19 mouse cellular contexts compared by ENCODE assay signal in genomic region chr3:87980728-87981127, GRCm38 (mm10). TPM values are rescaled to one million over a fixed set of nuclear protein-coding genes. Genes with fewer than 3 reads are reported as not detected.
A peak's percentile ranks its signal among the peaks of the same experiment; 100 is the strongest.
DNase-seq lines count a peak whose midpoint lies in the region; ATAC-seq and TF ChIP-seq lines count a peak whose summit lies in the region.
"Had no signal": no experiment of that assay in that cellular context is flagged by ENCODE, and none has a peak within 500 bp of the region (broad histone marks: within the 10 kb centered on the region; RNA-seq: fewer than 3 reads in every experiment).

No protein-coding gene starts in this region.

- no peak for ATAC-seq in forebrain, embryonic 11.5 days (replicated peaks; ENCODE audit: low FRiP score)
- no peak for ATAC-seq in forebrain, postnatal 0 days
- ATAC-seq in hindbrain, embryonic 12.5 days (ENCODE audit: low FRiP score) = no peak
- no peak for ATAC-seq in hindbrain, postnatal 0 days
- no peak for ATAC-seq in midbrain, postnatal 0 days (ENCODE audit: low FRiP score)
- ATAC-seq in hindbrain, embryonic 13.5 days (ENCODE audit: low FRiP score) = no peak

- WGBS in forebrain, embryonic 11.5 days = 67% methylated on average over 5 of the region's 5 CpGs
- WGBS in forebrain, postnatal 0 days = 71% methylated on average over 5 of the region's 5 CpGs
- whole genome bisulfite sequencing in hindbrain, embryonic 12.5 days = 50% methylated on average over 5 of the region's 5 CpGs
- 65% methylated on average over 5 of the region's 5 CpGs for WGBS in hindbrain, postnatal 0 days
- 63% methylated on average over 5 of the region's 5 CpGs for WGBS in midbrain, embryonic 10.5 days
- 65% methylated on average over 5 of the region's 5 CpGs for WGBS in midbrain, postnatal 0 days
- 70% methylated on average over 5 of the region's 5 CpGs for WGBS in hindbrain, embryonic 13.5 days

- H3K9ac ChIP-seq in forebrain, embryonic 11.5 days (ENCODE audit: low read length) = no peak overlapping the region
- H3K9ac ChIP-seq in forebrain, postnatal 0 days = no peak overlapping the region
- 0 out of 2 replicates have a peak overlapping the region, but pooled peaks have one; percentile 32 for H3K9ac ChIP-seq in hindbrain, embryonic 12.5 days
- no peak overlapping the region for H3K9ac ChIP-seq in hindbrain, postnatal 0 days (replicated peaks; ENCODE audit: low read length)
- H3K9ac ChIP-seq in midbrain, postnatal 0 days (replicated peaks; ENCODE audit: low read length, poor library complexity, severe bottlenecking) = no peak overlapping the region
- peak overlapping the region; percentile 35; the same call in 1 of the 2 replicates for H3K9ac ChIP-seq in hindbrain, embryonic 13.5 days
- H3K9ac ChIP-seq: embryonic facial prominence, embryonic 15.5 days; liver, embryonic 14.5 days; stomach, embryonic 15.5 days had no signal

- no peak for DNase-seq in forebrain, embryonic 11.5 days (ENCODE audit: low spot score)
- no peak for DNase-seq in forebrain, postnatal 0 days
- no peak for DNase-seq in hindbrain, postnatal 0 days (ENCODE audit: low spot score)
- DNase-seq in midbrain, embryonic 10.5 days (ENCODE audit: low spot score) = no peak
- no peak for DNase-seq in midbrain, postnatal 0 days (ENCODE audit: low spot score)
- DNase-seq in cerebellum, adult 9-11 months = no peak
- DNase-seq: adrenal gland, postnatal 10 days; cerebellum, adult 2 months; layer of hippocampus, postnatal 36 days; spleen, adult 18-20 months; thymus, postnatal 14 days had no signal

- H3K9me3 ChIP-seq in forebrain, embryonic 11.5 days (ENCODE audit: control insufficient read depth, low read length) = no peaks in the 10 kb centered on the region
- no peaks in the 10 kb centered on the region for H3K9me3 ChIP-seq in forebrain, postnatal 0 days (ENCODE audit: low read length)
- H3K9me3 ChIP-seq in hindbrain, embryonic 12.5 days (replicated peaks) = no peaks in the 10 kb centered on the region
- no peaks in the 10 kb centered on the region for H3K9me3 ChIP-seq in hindbrain, postnatal 0 days (ENCODE audit: low read length)
- no peaks in the 10 kb centered on the region for H3K9me3 ChIP-seq in midbrain, embryonic 10.5 days (replicated peaks)
- H3K9me3 ChIP-seq in midbrain, postnatal 0 days (ENCODE audit: low read length) = no peaks in the 10 kb centered on the region
- H3K9me3 ChIP-seq in hindbrain, embryonic 13.5 days = no peaks in the 10 kb centered on the region
- H3K9me3 ChIP-seq: embryonic facial prominence, embryonic 15.5 days; stomach, embryonic 15.5 days had no signal

- H3K4me2 ChIP-seq in forebrain, embryonic 11.5 days (ENCODE audit: low read depth, low read length, severe bottlenecking) = no peak overlapping the region
- H3K4me2 ChIP-seq in forebrain, postnatal 0 days (ENCODE audit: low read depth) = no peak overlapping the region
- no peak overlapping the region for H3K4me2 ChIP-seq in hindbrain, embryonic 12.5 days (replicated peaks)
- no peak overlapping the region for H3K4me2 ChIP-seq in hindbrain, postnatal 0 days (ENCODE audit: low read depth, low read length)
- no peak overlapping the region for H3K4me2 ChIP-seq in midbrain, postnatal 0 days (ENCODE audit: low read depth, low read length, poor library complexity, severe bottlenecking)
- no peak overlapping the region for H3K4me2 ChIP-seq in hindbrain, embryonic 13.5 days
- H3K4me2 ChIP-seq: embryonic facial prominence, embryonic 15.5 days; stomach, embryonic 15.5 days had no signal

- H3K36me3 ChIP-seq in forebrain, embryonic 11.5 days (ENCODE audit: control insufficient read depth, insufficient read depth, low read length) = peaks cover 14% of the 10 kb centered on the region
- no peaks in the 10 kb centered on the region for H3K36me3 ChIP-seq in forebrain, postnatal 0 days (ENCODE audit: insufficient read depth)
- peaks cover 26% of the 10 kb centered on the region for H3K36me3 ChIP-seq in hindbrain, embryonic 12.5 days
- H3K36me3 ChIP-seq in hindbrain, postnatal 0 days (ENCODE audit: insufficient read depth, low read length) = no peaks in the 10 kb centered on the region
- peaks cover 61% of the 10 kb centered on the region for H3K36me3 ChIP-seq in midbrain, embryonic 10.5 days
- H3K36me3 ChIP-seq in midbrain, postnatal 0 days (ENCODE audit: insufficient read depth, low read length) = peaks cover 1% of the 10 kb centered on the region; the same call in 1 of the 2 replicates
- H3K36me3 ChIP-seq in hindbrain, embryonic 13.5 days = peaks cover 12% of the 10 kb centered on the region; the same call in 1 of the 2 replicates
- H3K36me3 ChIP-seq: stomach, embryonic 15.5 days had no signal

- H3K27ac ChIP-seq in forebrain, embryonic 11.5 days (ENCODE audit: low read depth, low read length) = peak overlapping the region; percentile 88; the same call in 1 of the 2 replicates
- H3K27ac ChIP-seq in forebrain, postnatal 0 days (ENCODE audit: low read depth, low read length) = no peak overlapping the region
- H3K27ac ChIP-seq in hindbrain, embryonic 12.5 days = peak overlapping the region; percentile 62
- H3K27ac ChIP-seq in hindbrain, postnatal 0 days = no peak overlapping the region
- H3K27ac ChIP-seq in midbrain, embryonic 10.5 days (replicated peaks) = peak overlapping the region; percentile 95
- H3K27ac ChIP-seq in midbrain, postnatal 0 days (ENCODE audit: low read depth, low read length) = no peak overlapping the region
- H3K27ac ChIP-seq in hindbrain, embryonic 13.5 days = peak overlapping the region; percentile 52; the same call in 1 of the 2 replicates
- H3K27ac ChIP-seq: embryonic facial prominence, embryonic 15.5 days; liver, embryonic 14.5 days; macrophage; stomach, embryonic 15.5 days had no signal

- no peaks in the 10 kb centered on the region for H3K27me3 ChIP-seq in forebrain, embryonic 11.5 days (ENCODE audit: control insufficient read depth, insufficient read depth, low read length)
- no peaks in the 10 kb centered on the region for H3K27me3 ChIP-seq in forebrain, postnatal 0 days (ENCODE audit: insufficient read depth, low read length)
- no peaks in the 10 kb centered on the region for H3K27me3 ChIP-seq in hindbrain, embryonic 12.5 days
- H3K27me3 ChIP-seq in hindbrain, postnatal 0 days (ENCODE audit: insufficient read depth, low read length) = no peaks in the 10 kb centered on the region
- peaks cover 5% of the 10 kb centered on the region for H3K27me3 ChIP-seq in midbrain, embryonic 10.5 days (ENCODE audit: low read depth, poor library complexity, severe bottlenecking)
- no peaks in the 10 kb centered on the region for H3K27me3 ChIP-seq in midbrain, postnatal 0 days (ENCODE audit: insufficient read depth, low read length)
- H3K27me3 ChIP-seq in hindbrain, embryonic 13.5 days = no peaks in the 10 kb centered on the region
- H3K27me3 ChIP-seq: embryonic facial prominence, embryonic 15.5 days; stomach, embryonic 15.5 days had no signal

- peaks cover 45% of the 10 kb centered on the region for H3K4me1 ChIP-seq in forebrain, embryonic 11.5 days (replicated peaks; ENCODE audit: control insufficient read depth, insufficient read depth, low read length)
- peaks cover 7% of the 10 kb centered on the region; the same call in 1 of the 2 replicates for H3K4me1 ChIP-seq in forebrain, postnatal 0 days (ENCODE audit: insufficient read depth)
- peaks cover 71% of the 10 kb centered on the region for H3K4me1 ChIP-seq in hindbrain, embryonic 12.5 days
- peaks cover 14% of the 10 kb centered on the region for H3K4me1 ChIP-seq in hindbrain, postnatal 0 days (ENCODE audit: insufficient read depth, low read length)
- H3K4me1 ChIP-seq in midbrain, embryonic 10.5 days = peaks cover 91% of the 10 kb centered on the region
- peaks cover 11% of the 10 kb centered on the region; the same call in 1 of the 2 replicates for H3K4me1 ChIP-seq in midbrain, postnatal 0 days (ENCODE audit: insufficient read depth, low read length)
- peaks cover 61% of the 10 kb centered on the region for H3K4me1 ChIP-seq in hindbrain, embryonic 13.5 days (replicated peaks)

- no peak for TF ChIP-seq CTCF in forebrain, postnatal 0 days (IDR thresholded peaks at IDR 0.05; ENCODE audit: low read depth)
- no peak for TF ChIP-seq CTCF in hindbrain, postnatal 0 days (IDR thresholded peaks at IDR 0.05; ENCODE audit: low read depth)
- TF ChIP-seq CTCF in midbrain, postnatal 0 days (IDR thresholded peaks at IDR 0.05) = no peak

- no peak overlapping the region for H3K4me3 ChIP-seq in forebrain, embryonic 11.5 days (ENCODE audit: low read depth, low read length)
- H3K4me3 ChIP-seq in forebrain, postnatal 0 days (ENCODE audit: low read depth, low read length) = no peak overlapping the region
- no peak overlapping the region for H3K4me3 ChIP-seq in hindbrain, embryonic 12.5 days
- H3K4me3 ChIP-seq in hindbrain, postnatal 0 days (ENCODE audit: low read length) = no peak overlapping the region
- no peak overlapping the region for H3K4me3 ChIP-seq in midbrain, embryonic 10.5 days
- no peak overlapping the region for H3K4me3 ChIP-seq in midbrain, postnatal 0 days (ENCODE audit: low read depth, low read length)
- no peak overlapping the region for H3K4me3 ChIP-seq in hindbrain, embryonic 13.5 days
- H3K4me3 ChIP-seq: embryonic facial prominence, embryonic 15.5 days; stomach, embryonic 15.5 days had no signal

RNA-seq across cellular contexts. Expression of gene Nes, which starts 9.8 kb away (rescaled TPM):
- polyA plus RNA-seq in forebrain, embryonic 11.5 days (2014; fragmentation: Nextera tagmentation; extraction: Ambion mirVana) = 92.0 and 99.9 TPM in 2 replicates
- 32.4 and 39.2 TPM in 2 replicates for total RNA-seq in forebrain, postnatal 0 days (2014; rRNA removed)
- polyA plus RNA-seq in forebrain, postnatal 0 days (2015; fragmentation: Nextera tagmentation; extraction: Ambion mirVana) = 14.5 and 17.9 TPM in 2 replicates
- polyA plus RNA-seq in hindbrain, embryonic 12.5 days (2016; fragmentation: Nextera tagmentation; extraction: Ambion mirVana) = 136 and 153 TPM in 2 replicates
- 37.2 and 40.0 TPM in 2 replicates for total RNA-seq in hindbrain, postnatal 0 days (2014; rRNA removed)
- polyA plus RNA-seq in hindbrain, postnatal 0 days (2015; fragmentation: Nextera tagmentation; extraction: Ambion mirVana) = 14.9 and 15.7 TPM in 2 replicates
- polyA plus RNA-seq in midbrain, embryonic 10.5 days (2016; fragmentation: Nextera tagmentation; extraction: Ambion mirVana) = 125 and 158 TPM in 2 replicates
- 22.4 and 37.1 TPM in 2 replicates for total RNA-seq in midbrain, postnatal 0 days (2014; rRNA removed)
- polyA plus RNA-seq in midbrain, postnatal 0 days (2015; fragmentation: Nextera tagmentation; extraction: Ambion mirVana) = 8.2 and 8.8 TPM in 2 replicates
- polyA plus RNA-seq in hindbrain, embryonic 13.5 days (2015; fragmentation: Nextera tagmentation; extraction: Ambion mirVana) = 49.5 and 55.3 TPM in 2 replicates

RNA-seq across cellular contexts. Expression of gene Bcan, which starts 19.3 kb away (rescaled TPM):
- polyA plus RNA-seq in forebrain, embryonic 11.5 days (2014; fragmentation: Nextera tagmentation; extraction: Ambion mirVana) = 0.52 and 0.72 TPM in 2 replicates
- total RNA-seq in forebrain, postnatal 0 days (2014; rRNA removed) = 140 and 146 TPM in 2 replicates
- 99.1 and 133 TPM in 2 replicates for polyA plus RNA-seq in forebrain, postnatal 0 days (2015; fragmentation: Nextera tagmentation; extraction: Ambion mirVana)
- polyA plus RNA-seq in hindbrain, embryonic 12.5 days (2016; fragmentation: Nextera tagmentation; extraction: Ambion mirVana) = 1.7 and 1.9 TPM in 2 replicates
- 318 and 347 TPM in 2 replicates for total RNA-seq in hindbrain, postnatal 0 days (2014; rRNA removed)
- polyA plus RNA-seq in hindbrain, postnatal 0 days (2015; fragmentation: Nextera tagmentation; extraction: Ambion mirVana) = 229 and 237 TPM in 2 replicates
- polyA plus RNA-seq in midbrain, embryonic 10.5 days (2016; fragmentation: Nextera tagmentation; extraction: Ambion mirVana) = 0.41 and 0.86 TPM in 2 replicates
- total RNA-seq in midbrain, postnatal 0 days (2014; rRNA removed) = 248 and 284 TPM in 2 replicates
- 180 and 212 TPM in 2 replicates for polyA plus RNA-seq in midbrain, postnatal 0 days (2015; fragmentation: Nextera tagmentation; extraction: Ambion mirVana)
- polyA plus RNA-seq in hindbrain, embryonic 13.5 days (2015; fragmentation: Nextera tagmentation; extraction: Ambion mirVana) = 35.8 and 39.8 TPM in 2 replicates
- polyA plus RNA-seq: limb, embryonic 11.5 days; liver, embryonic 14.5 days; macrophage had no signal

RNA-seq across cellular contexts. Expression of gene Crabp2, which starts 32.3 kb away (rescaled TPM):
- 409 and 417 TPM in 2 replicates for polyA plus RNA-seq in forebrain, embryonic 11.5 days (2014; fragmentation: Nextera tagmentation; extraction: Ambion mirVana)
- total RNA-seq in forebrain, postnatal 0 days (2014; rRNA removed) = 16.8 and 17.4 TPM in 2 replicates
- polyA plus RNA-seq in forebrain, postnatal 0 days (2015; fragmentation: Nextera tagmentation; extraction: Ambion mirVana) = 24.7 and 28.1 TPM in 2 replicates
- polyA plus RNA-seq in hindbrain, embryonic 12.5 days (2016; fragmentation: Nextera tagmentation; extraction: Ambion mirVana) = 384 and 396 TPM in 2 replicates
- total RNA-seq in hindbrain, postnatal 0 days (2014; rRNA removed) = 9.8 and 28.6 TPM in 2 replicates
- 44.5 and 46.3 TPM in 2 replicates for polyA plus RNA-seq in hindbrain, postnatal 0 days (2015; fragmentation: Nextera tagmentation; extraction: Ambion mirVana)
- polyA plus RNA-seq in midbrain, embryonic 10.5 days (2016; fragmentation: Nextera tagmentation; extraction: Ambion mirVana) = 562 and 684 TPM in 2 replicates
- total RNA-seq in midbrain, postnatal 0 days (2014; rRNA removed) = 19.2 and 27.1 TPM in 2 replicates
- 49.0 and 50.8 TPM in 2 replicates for polyA plus RNA-seq in midbrain, postnatal 0 days (2015; fragmentation: Nextera tagmentation; extraction: Ambion mirVana)
- 145 and 148 TPM in 2 replicates for polyA plus RNA-seq in hindbrain, embryonic 13.5 days (2015; fragmentation: Nextera tagmentation; extraction: Ambion mirVana)
- polyA plus RNA-seq: macrophage had no signal

RNA-seq across cellular contexts. Expression of gene Hapln2, which starts 46.7 kb away (rescaled TPM):
- 0.27 and 0.39 TPM in 2 replicates for polyA plus RNA-seq in forebrain, embryonic 11.5 days (2014; fragmentation: Nextera tagmentation; extraction: Ambion mirVana)
- total RNA-seq in forebrain, postnatal 0 days (2014; rRNA removed) = 0.38 and 0.92 TPM in 2 replicates
- polyA plus RNA-seq in forebrain, postnatal 0 days (2015; fragmentation: Nextera tagmentation; extraction: Ambion mirVana) = 0.31 and 0.69 TPM in 2 replicates
- 0.30 and 0.33 TPM in 2 replicates for polyA plus RNA-seq in hindbrain, embryonic 12.5 days (2016; fragmentation: Nextera tagmentation; extraction: Ambion mirVana)
- 0.47 and 0.50 TPM in 2 replicates for total RNA-seq in hindbrain, postnatal 0 days (2014; rRNA removed)
- 1.2 and 1.5 TPM in 2 replicates for polyA plus RNA-seq in hindbrain, postnatal 0 days (2015; fragmentation: Nextera tagmentation; extraction: Ambion mirVana)
- polyA plus RNA-seq in midbrain, embryonic 10.5 days (2016; fragmentation: Nextera tagmentation; extraction: Ambion mirVana) = 0.10 TPM in 1 of 2 replicates, not detected in the other
- 2.4 and 3.0 TPM in 2 replicates for total RNA-seq in midbrain, postnatal 0 days (2014; rRNA removed)
- 0.83 and 0.85 TPM in 2 replicates for polyA plus RNA-seq in midbrain, postnatal 0 days (2015; fragmentation: Nextera tagmentation; extraction: Ambion mirVana)
- polyA plus RNA-seq in hindbrain, embryonic 13.5 days (2015; fragmentation: Nextera tagmentation; extraction: Ambion mirVana) = 0.47 and 0.56 TPM in 2 replicates
- total RNA-seq: adrenal gland, postnatal 10 days; CH12.LX had no signal
- polyA plus RNA-seq: liver, embryonic 14.5 days; macrophage had no signal

RNA-seq across cellular contexts. Expression of gene Rrnad1, which starts 50.2 kb away (rescaled TPM):
- 22.2 and 23.2 TPM in 2 replicates for polyA plus RNA-seq in forebrain, embryonic 11.5 days (2014; fragmentation: Nextera tagmentation; extraction: Ambion mirVana)
- total RNA-seq in forebrain, postnatal 0 days (2014; rRNA removed) = 19.3 and 31.8 TPM in 2 replicates
- polyA plus RNA-seq in forebrain, postnatal 0 days (2015; fragmentation: Nextera tagmentation; extraction: Ambion mirVana) = 10.9 and 15.6 TPM in 2 replicates
- polyA plus RNA-seq in hindbrain, embryonic 12.5 days (2016; fragmentation: Nextera tagmentation; extraction: Ambion mirVana) = 22.1 and 22.5 TPM in 2 replicates
- 19.4 and 36.4 TPM in 2 replicates for total RNA-seq in hindbrain, postnatal 0 days (2014; rRNA removed)
- 18.1 and 19.3 TPM in 2 replicates for polyA plus RNA-seq in hindbrain, postnatal 0 days (2015; fragmentation: Nextera tagmentation; extraction: Ambion mirVana)
- 18.6 and 21.6 TPM in 2 replicates for polyA plus RNA-seq in midbrain, embryonic 10.5 days (2016; fragmentation: Nextera tagmentation; extraction: Ambion mirVana)
- 27.8 and 28.2 TPM in 2 replicates for total RNA-seq in midbrain, postnatal 0 days (2014; rRNA removed)
- polyA plus RNA-seq in midbrain, postnatal 0 days (2015; fragmentation: Nextera tagmentation; extraction: Ambion mirVana) = 17.6 and 19.1 TPM in 2 replicates
- 19.3 and 20.7 TPM in 2 replicates for polyA plus RNA-seq in hindbrain, embryonic 13.5 days (2015; fragmentation: Nextera tagmentation; extraction: Ambion mirVana)

Comparison
In these comparisons a context has a peak if more than half of its experiments do, and no peak if none do; other contexts are left out.
1. H3K27ac ChIP-seq: peak in forebrain, embryonic 11.5 days (single experiment), hindbrain, embryonic 12.5 days (single experiment), midbrain, embryonic 10.5 days (single experiment) and hindbrain, embryonic 13.5 days (single experiment); none in forebrain, postnatal 0 days (single experiment), hindbrain, postnatal 0 days (single experiment) and midbrain, postnatal 0 days (single experiment).
2. H3K9ac ChIP-seq: peak in hindbrain, embryonic 12.5 days (single experiment) and hindbrain, embryonic 13.5 days (single experiment); none in forebrain, embryonic 11.5 days (single experiment), forebrain, postnatal 0 days (single experiment), hindbrain, postnatal 0 days (single experiment) and midbrain, postnatal 0 days (single experiment).
3. RNA of gene Bcan, which starts 19.3 kb away (polyA plus RNA-seq): 229 to 237 TPM in hindbrain, postnatal 0 days, 180 to 212 TPM in midbrain, postnatal 0 days, 99.1 to 133 TPM in forebrain, postnatal 0 days and 35.8 to 39.8 TPM in hindbrain, embryonic 13.5 days; 1.7 to 1.9 TPM in hindbrain, embryonic 12.5 days, 0.41 to 0.86 TPM in midbrain, embryonic 10.5 days and 0.52 to 0.72 TPM in forebrain, embryonic 11.5 days; every median in the first group is over 10 times any median in the second.